9 mouse cellular contexts compared by ENCODE assay signal in the genomic region with DNA sequence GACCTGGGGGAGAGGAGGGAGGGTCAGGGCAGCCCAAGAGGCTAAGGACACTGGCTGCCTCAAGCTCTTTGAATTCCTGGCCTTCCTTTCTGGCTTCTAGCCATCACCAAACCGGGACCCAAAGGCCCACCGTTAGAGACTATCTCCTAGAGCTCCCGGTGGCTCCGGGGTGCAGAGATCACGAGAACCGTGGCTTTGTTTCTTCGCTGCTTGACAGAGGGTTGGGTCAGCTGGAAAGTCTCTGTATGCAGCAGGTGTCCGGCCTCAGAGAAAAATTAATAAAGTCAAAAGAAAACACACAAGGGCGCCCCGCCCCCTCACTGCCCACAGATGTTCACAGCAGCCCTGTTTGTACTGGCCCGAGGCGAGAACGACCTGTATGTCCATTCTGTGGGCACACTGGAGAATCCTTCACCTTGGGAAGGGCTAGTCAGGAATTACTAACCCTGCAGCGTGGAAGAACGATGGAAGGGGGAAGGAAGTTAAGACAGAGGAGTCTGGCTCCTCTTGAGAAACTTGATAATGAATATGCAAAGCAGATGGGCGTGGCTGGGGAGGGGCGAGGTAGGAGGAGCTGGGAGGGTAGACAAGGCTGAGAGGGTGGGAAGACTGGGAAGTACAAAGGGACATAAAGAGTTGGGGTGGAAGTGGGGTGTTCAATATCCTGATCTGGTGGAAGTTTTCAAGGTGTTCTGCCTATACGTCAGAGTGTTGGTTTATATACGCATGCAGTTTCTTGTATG. TPM values are rescaled to one million over a fixed set of nuclear protein-coding genes. Genes with fewer than 3 reads are reported as not detected.
DNase-seq lines count a peak whose midpoint lies in the region; ATAC-seq lines count a peak whose summit lies in the region.
"Had no signal": no experiment of that assay in that cellular context is flagged by ENCODE, and none has a peak within 500 bp of the region (broad histone marks: within the 10 kb centered on the region; RNA-seq: fewer than 3 reads in every experiment).

No protein-coding gene starts in this region.

- H3K27ac ChIP-seq in heart, embryonic 16.5 days (ENCODE audit: low read length) = no peak overlapping the region
- no peak overlapping the region for H3K27ac ChIP-seq in neural tube, embryonic 12.5 days
- H3K27ac ChIP-seq in limb, embryonic 12.5 days = no peak overlapping the region

- no peak for DNase-seq in heart, adult 18-20 months
- no peak for DNase-seq in neural tube, embryonic 10.5 days (ENCODE audit: extremely low spot score, low spot score)
- DNase-seq in testis, postnatal 14 days (ENCODE audit: low spot score) = peak; percentile 52
- no peak for DNase-seq in adrenal gland, adult 18-20 months (ENCODE audit: low spot score in 2 of 2)
- no peak for DNase-seq in right cerebral cortex, postnatal 4 days
- DNase-seq: adrenal gland, postnatal 25 days had no signal

- H3K27me3 ChIP-seq in heart, embryonic 16.5 days (ENCODE audit: control insufficient read depth, insufficient read depth, low read length) = peaks cover 32% of the 10 kb centered on the region
- H3K27me3 ChIP-seq in neural tube, embryonic 12.5 days (replicated peaks) = peaks cover 43% of the 10 kb centered on the region
- H3K27me3 ChIP-seq in limb, embryonic 12.5 days = peaks cover 71% of the 10 kb centered on the region

- no peaks in the 10 kb centered on the region for H3K9me3 ChIP-seq in heart, embryonic 16.5 days (replicated peaks; ENCODE audit: control insufficient read depth, low read length)
- H3K9me3 ChIP-seq in neural tube, embryonic 12.5 days = no peaks in the 10 kb centered on the region
- no peaks in the 10 kb centered on the region for H3K9me3 ChIP-seq in limb, embryonic 12.5 days

- H3K9ac ChIP-seq in heart, embryonic 16.5 days (ENCODE audit: low read length) = no peak overlapping the region
- H3K9ac ChIP-seq in neural tube, embryonic 12.5 days = 0 out of 2 replicates have a peak overlapping the region, but pooled peaks have one; percentile 8
- H3K9ac ChIP-seq in limb, embryonic 12.5 days (replicated peaks) = no peak overlapping the region

- no peak overlapping the region for H3K4me3 ChIP-seq in heart, embryonic 16.5 days (ENCODE audit: low read length)
- no peak overlapping the region for H3K4me3 ChIP-seq in neural tube, embryonic 12.5 days
- no peak overlapping the region for H3K4me3 ChIP-seq in limb, embryonic 12.5 days (replicated peaks)

- WGBS in heart, embryonic 16.5 days = 40% methylated on average over 19 of the region's 19 CpGs
- WGBS in neural tube, embryonic 12.5 days = 47% methylated on average over 19 of the region's 19 CpGs
- WGBS in limb, embryonic 12.5 days = 46% methylated on average over 19 of the region's 19 CpGs

- ATAC-seq in heart, embryonic 16.5 days (replicated peaks; ENCODE audit: extremely low read depth, insufficient read depth, low FRiP score) = no peak
- ATAC-seq in neural tube, embryonic 12.5 days (ENCODE audit: low FRiP score, low read depth) = no peak
- ATAC-seq in limb, embryonic 12.5 days (ENCODE audit: insufficient number of reproducible peaks, insufficient read depth, low FRiP score, low TSS enrichment, low read depth) = no peak

- H3K4me2 ChIP-seq in heart, embryonic 16.5 days (ENCODE audit: low read depth, low read length) = peak overlapping the region; percentile 33
- H3K4me2 ChIP-seq in neural tube, embryonic 12.5 days (replicated peaks) = peak overlapping the region; percentile 33; the same call in 1 of the 2 replicates
- peak overlapping the region; percentile 36 for H3K4me2 ChIP-seq in limb, embryonic 12.5 days

- no peaks in the 10 kb centered on the region for H3K36me3 ChIP-seq in heart, embryonic 16.5 days (ENCODE audit: control insufficient read depth, insufficient read depth)
- H3K36me3 ChIP-seq in neural tube, embryonic 12.5 days = no peaks in the 10 kb centered on the region
- H3K36me3 ChIP-seq in limb, embryonic 12.5 days = no peaks in the 10 kb centered on the region

- H3K4me1 ChIP-seq in heart, embryonic 16.5 days (ENCODE audit: control insufficient read depth, insufficient read depth, low read length) = peaks cover 7% of the 10 kb centered on the region; the same call in 1 of the 2 replicates
- peaks cover 19% of the 10 kb centered on the region for H3K4me1 ChIP-seq in neural tube, embryonic 12.5 days
- peaks cover 21% of the 10 kb centered on the region for H3K4me1 ChIP-seq in limb, embryonic 12.5 days (replicated peaks)

RNA-seq across cellular contexts. Expression of a gene that starts 4.5 kb away (rescaled TPM):
- polyA plus RNA-seq in heart, embryonic 16.5 days (2015; fragmentation: Nextera tagmentation; extraction: Ambion mirVana) = 12.3 and 14.0 TPM in 2 replicates
- 10 to 100 TPM; 40.5 to 47.7 TPM for total RNA-seq in heart, adult 18-20 months (2021)
- polyA plus RNA-seq in neural tube, embryonic 12.5 days (2016; fragmentation: Nextera tagmentation; extraction: Ambion mirVana) = 28.4 and 29.4 TPM in 2 replicates
- 1.6 and 2.5 TPM in 2 replicates for polyA plus RNA-seq in limb, embryonic 12.5 days (2016; fragmentation: Nextera tagmentation; extraction: Ambion mirVana)
- total RNA-seq in adrenal gland, adult 18-20 months (2021) = 10 to 100 TPM in 1 of 2 experiments, 1 to 10 TPM in 1; 9.0 to 17.9 TPM

RNA-seq across cellular contexts. Expression of a gene that starts 37.5 kb away (rescaled TPM):
- polyA plus RNA-seq in heart, embryonic 16.5 days (2015; fragmentation: Nextera tagmentation; extraction: Ambion mirVana) = 22.3 and 25.1 TPM in 2 replicates
- total RNA-seq in heart, adult 18-20 months (2021) = 10 to 100 TPM; 21.6 to 23.1 TPM
- polyA plus RNA-seq in neural tube, embryonic 12.5 days (2016; fragmentation: Nextera tagmentation; extraction: Ambion mirVana) = 43.3 and 45.8 TPM in 2 replicates
- polyA plus RNA-seq in limb, embryonic 12.5 days (2016; fragmentation: Nextera tagmentation; extraction: Ambion mirVana) = 41.9 and 46.9 TPM in 2 replicates
- total RNA-seq in adrenal gland, adult 18-20 months (2021) = 100 to 1,000 TPM in 1 of 2 experiments, 10 to 100 TPM in 1; 95.7 to 103 TPM
